In genomic region chr17:3369631-3370030, GRCm38 (mm10) we compare ENCODE assay signal across 9 mouse cellular contexts. TPM values are rescaled to one million over a fixed set of nuclear protein-coding genes. Genes with fewer than 3 reads are reported as not detected.
A peak's percentile ranks its signal among the peaks of the same experiment; 100 is the strongest.
DNase-seq lines count a peak whose midpoint lies in the region; ATAC-seq lines count a peak whose summit lies in the region.
"Had no signal": no experiment of that assay in that cellular context is flagged by ENCODE, and none has a peak within 500 bp of the region (broad histone marks: within the 10 kb centered on the region; RNA-seq: fewer than 3 reads in every experiment).

No protein-coding gene starts in this region.

- 0 out of 2 replicates have a peak, but pooled peaks cover 4% of the 10 kb centered on the region for H3K36me3 ChIP-seq in embryonic facial prominence, embryonic 12.5 days
- no peaks in the 10 kb centered on the region for H3K36me3 ChIP-seq in embryonic facial prominence, embryonic 10.5 days (replicated peaks)
- H3K36me3 ChIP-seq: neural tube, embryonic 13.5 days had no signal

- peak overlapping the region; percentile 60; the same call in 1 of the 2 replicates for H3K27ac ChIP-seq in embryonic facial prominence, embryonic 12.5 days
- no peak overlapping the region for H3K27ac ChIP-seq in embryonic facial prominence, embryonic 10.5 days (replicated peaks)
- H3K27ac ChIP-seq: neural tube, embryonic 13.5 days had no signal

- 53% methylated on average over 4 of the region's 4 CpGs for WGBS in embryonic facial prominence, embryonic 12.5 days
- WGBS in embryonic facial prominence, embryonic 10.5 days = 82% methylated on average over 4 of the region's 4 CpGs

- H3K27me3 ChIP-seq in embryonic facial prominence, embryonic 12.5 days = no peaks in the 10 kb centered on the region
- no peaks in the 10 kb centered on the region for H3K27me3 ChIP-seq in embryonic facial prominence, embryonic 10.5 days (replicated peaks; ENCODE audit: low read depth, poor library complexity, severe bottlenecking)
- H3K27me3 ChIP-seq: neural tube, embryonic 13.5 days had no signal

- no peak for ATAC-seq in embryonic facial prominence, embryonic 12.5 days (ENCODE audit: insufficient number of reproducible peaks, insufficient read depth, low FRiP score, low TSS enrichment)

- no peak overlapping the region for H3K4me2 ChIP-seq in embryonic facial prominence, embryonic 12.5 days (replicated peaks)
- H3K4me2 ChIP-seq: neural tube, embryonic 13.5 days had no signal

- no peak overlapping the region for H3K4me3 ChIP-seq in embryonic facial prominence, embryonic 12.5 days
- no peak overlapping the region for H3K4me3 ChIP-seq in embryonic facial prominence, embryonic 10.5 days
- H3K4me3 ChIP-seq: neural tube, embryonic 13.5 days had no signal

- no peak overlapping the region for H3K9ac ChIP-seq in embryonic facial prominence, embryonic 12.5 days
- H3K9ac ChIP-seq: neural tube, embryonic 13.5 days had no signal

- peaks cover 11% of the 10 kb centered on the region for H3K4me1 ChIP-seq in embryonic facial prominence, embryonic 12.5 days
- peaks cover 6% of the 10 kb centered on the region; the same call in 1 of the 2 replicates for H3K4me1 ChIP-seq in embryonic facial prominence, embryonic 10.5 days
- H3K4me1 ChIP-seq: neural tube, embryonic 13.5 days had no signal

- DNase-seq in embryonic facial prominence, embryonic 10.5 days (ENCODE audit: low spot score) = no peak
- DNase-seq in kidney, postnatal 36 days = peak; percentile 3 to 12
- no peak for DNase-seq in kidney, postnatal 25 days
- peak; percentile 4 to 13 for DNase-seq in gastrocnemius, adult 8-10 months (ENCODE audit: low spot score in 2 of 2)
- peak; percentile 26 for DNase-seq in lung, postnatal 25 days (ENCODE audit: low spot score)
- no peak for DNase-seq in left cerebral cortex, adult 11 months (ENCODE audit: low spot score)
- no peak for DNase-seq in layer of hippocampus, postnatal 25 days (ENCODE audit: extremely low spot score in 1 of 2, low spot score in 1 of 2)

- H3K9me3 ChIP-seq in embryonic facial prominence, embryonic 12.5 days = no peaks in the 10 kb centered on the region
- H3K9me3 ChIP-seq in embryonic facial prominence, embryonic 10.5 days = no peaks in the 10 kb centered on the region
- H3K9me3 ChIP-seq: neural tube, embryonic 13.5 days had no signal

RNA-seq across cellular contexts. Expression of gene Tiam2, which starts 43.3 kb away (rescaled TPM):
- polyA plus RNA-seq in embryonic facial prominence, embryonic 12.5 days (2016; fragmentation: Nextera tagmentation; extraction: Ambion mirVana) = 19.5 and 23.2 TPM in 2 replicates
- 6.0 and 7.7 TPM in 2 replicates for polyA plus RNA-seq in embryonic facial prominence, embryonic 10.5 days (2016; fragmentation: Nextera tagmentation; extraction: Ambion mirVana)
- 1 to 10 TPM; 2.3 to 4.1 (median 2.8) TPM for total RNA-seq in gastrocnemius, adult 8-10 months (2022)
- 10 to 100 TPM; 32.1 to 32.8 TPM for total RNA-seq in layer of hippocampus, postnatal 25 days (2021)

Comparison
In these comparisons a context has a peak if more than half of its experiments do, and no peak if none do; other contexts are left out.
1. DNase-seq: peak in kidney, postnatal 36 days (2 of 2), gastrocnemius, adult 8-10 months (2 of 2) and lung, postnatal 25 days (single experiment); none in embryonic facial prominence, embryonic 10.5 days (single experiment), kidney, postnatal 25 days (0 of 2), left cerebral cortex, adult 11 months (single experiment) and layer of hippocampus, postnatal 25 days (0 of 2).
2. RNA of gene Tiam2, which starts 43.3 kb away (total RNA-seq): 32.1 to 32.8 TPM in layer of hippocampus, postnatal 25 days; 2.3 to 4.1 TPM in gastrocnemius, adult 8-10 months; every median in the first group is over 4 times any median in the second.